Mouse (Mus musculus) gastrocnemius, adult 8-10 months (tissue): ENCODE measurements around the gene Acot13. TPM values are rescaled to one million over a fixed set of nuclear protein-coding genes. Genes with fewer than 3 reads are reported as not detected.
"Not testable (repeated sequence)": the region's sequence is repeated elsewhere in the genome, so short reads cannot be mapped to it uniquely, and the experiment has no call there.

Experiments
- DNase-seq, 2 experiments: peaks; one replicate each; pipeline ENCODE4 v3.0.0; 2022; ENCODE audit warnings: low spot score in 2 of 2
- total RNA-seq, 4 experiments: library from RNA; stranded (reverse); gene quantifications; 2 replicates each; pipeline ENCODE4 v1.2.4; 2022

Acot13 gene
- total RNA-seq, 4 experiments from 2014 or later, result 129 to 137 (median 136) TPM

DNA sequence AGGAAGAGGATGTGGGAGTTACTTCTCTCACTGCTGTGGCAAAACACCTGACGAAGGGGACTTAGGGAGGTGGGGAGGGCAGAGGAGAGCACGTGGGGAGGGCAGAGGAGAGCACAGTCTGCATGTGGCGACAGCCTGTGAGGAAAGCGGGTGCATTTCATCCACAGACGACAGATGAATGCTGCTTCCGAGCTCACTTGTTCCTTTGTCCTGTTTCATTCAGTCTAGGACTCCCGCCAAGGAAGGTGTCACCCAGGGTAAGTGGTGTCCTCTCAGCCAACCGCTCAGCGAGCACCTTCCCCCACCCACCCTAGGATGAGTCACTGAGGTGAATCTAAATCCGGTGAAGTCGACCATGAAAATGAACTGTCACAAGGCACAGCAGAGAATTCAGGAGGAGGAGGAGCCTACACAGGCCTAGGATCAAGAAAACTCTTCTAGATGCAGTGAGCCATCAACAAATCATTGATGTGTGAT lies 45.3 kb downstream of the Acot13 start:
- no peak for DNase-seq

DNA sequence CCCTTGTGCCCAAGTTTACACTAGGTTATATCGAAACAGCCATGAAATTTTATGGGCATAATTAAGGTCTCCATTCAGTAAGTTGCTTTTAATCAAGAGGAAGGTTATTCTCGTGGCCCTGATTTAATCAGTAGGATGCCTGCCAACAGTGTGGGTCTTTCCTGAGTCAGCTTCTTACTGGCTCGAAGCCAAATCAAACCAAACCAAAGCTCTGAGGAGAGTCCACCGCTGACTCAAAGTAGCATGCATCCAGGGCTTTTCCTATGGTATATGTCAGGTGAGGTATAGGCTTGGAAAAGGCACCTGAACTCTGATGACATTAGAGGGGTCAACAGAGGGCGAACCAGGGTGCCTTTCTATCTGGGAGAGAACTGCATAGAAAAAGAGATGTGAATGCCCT lies 49.4 kb downstream of the Acot13 start:
- no peak for DNase-seq

- no peak for DNase-seq
Observed at GRCm38 (mm10) chr13:24778706-24779380, 52.5 kb downstream of the Acot13 start.

- DNase-seq, result no peak
Observed at GRCm38 (mm10) chr13:24778026-24778425, 53.3 kb downstream of the Acot13 start.

DNA sequence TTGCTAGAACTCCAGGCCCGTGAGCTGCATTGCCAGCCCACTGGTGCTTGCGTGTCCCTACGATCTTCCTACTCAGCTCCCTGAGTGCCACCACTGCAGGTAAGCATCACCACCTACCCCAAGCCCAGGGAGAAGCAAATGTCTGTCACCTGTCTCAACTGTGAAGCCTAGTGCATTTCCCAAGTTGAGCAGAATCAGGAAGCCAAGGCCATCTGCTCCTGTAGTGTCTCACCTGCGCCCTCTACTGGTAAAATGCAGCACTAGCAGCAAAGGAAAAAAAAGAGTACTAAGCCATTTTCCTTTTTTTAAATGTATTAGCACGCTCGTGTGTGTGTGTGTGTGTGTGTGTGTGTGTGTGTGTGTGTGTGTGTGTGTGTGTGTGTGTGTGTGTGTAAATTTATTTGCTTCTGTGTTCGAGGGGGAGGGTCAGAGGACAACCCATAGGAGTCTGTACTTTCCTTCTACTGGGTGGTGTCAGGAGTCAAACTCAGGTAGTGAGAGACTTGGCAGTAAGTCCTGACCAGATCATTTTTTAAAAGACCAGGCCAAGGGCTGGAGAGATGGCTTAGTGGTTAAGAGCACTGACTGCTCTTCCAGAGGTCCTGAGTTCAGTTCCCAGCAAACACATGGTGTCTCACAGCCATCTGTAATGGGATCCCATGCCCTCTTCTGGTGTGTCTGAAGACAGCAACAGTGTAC lies 55.0 kb downstream of the Acot13 start:
- no peak for DNase-seq

- DNase-seq, result not testable (repeated sequence)
Observed at GRCm38 (mm10) chr13:24771482-24771881, 59.9 kb downstream of the Acot13 start.

Other genes with a start within 250 kb of the Acot13 start
- 1 to 10 TPM; 3.1 to 9.0 (median 4.5) TPM for gene Ripor2, start 249.4 kb downstream of the Acot13 start, total RNA-seq
- not detected for gene Armh2, start 90.3 kb downstream of the Acot13 start, total RNA-seq
- 1 to 10 TPM; 3.1 to 4.9 (median 4.0) TPM for gene Gmnn, start 69.6 kb downstream of the Acot13 start, total RNA-seq
- gene BC005537, start 29.9 kb downstream of the Acot13 start, total RNA-seq, result 10 to 100 TPM; 45.0 to 68.9 (median 57.9) TPM
- gene Tdp2, start 139 bp upstream of the Acot13 start, total RNA-seq, result 1 to 10 TPM; 7.2 to 9.8 (median 8.1) TPM
- not detected for gene D130043K22Rik, start 13.6 kb upstream of the Acot13 start, total RNA-seq
- gene Aldh5a1, start 106.1 kb upstream of the Acot13 start, total RNA-seq, result 1 to 10 TPM; 6.7 to 9.3 (median 8.1) TPM
- gene Gpld1, start 111.6 kb upstream of the Acot13 start, total RNA-seq, result 1 to 10 TPM in 1 of 4 experiments, under 1 TPM in 3; 0.36 to 1.3 (median 0.93) TPM
- 10 to 100 TPM; 37.9 to 43.4 (median 40.0) TPM for gene Mrs2, start 188.8 kb upstream of the Acot13 start, total RNA-seq
- gene Dcdc2a, start 224.5 kb upstream of the Acot13 start, total RNA-seq, result 1 to 10 TPM in 1 of 4 experiments, under 1 TPM in 3; 0.15 to 1.2 (median 0.28) TPM